Mouse (Mus musculus) cerebellum, adult 18-20 months (tissue): ENCODE measurements around the gene Ush2a.

Source experiments
- DNase-seq, 2 experiments: peaks; one replicate each; pipeline ENCODE4 v3.0.0; 2021

Gene Ush2a

GRCm38 (mm10) chr1:188910656-188911055 lies 648.8 kb downstream of the Ush2a start:
- DNase-seq = no peak

DNA sequence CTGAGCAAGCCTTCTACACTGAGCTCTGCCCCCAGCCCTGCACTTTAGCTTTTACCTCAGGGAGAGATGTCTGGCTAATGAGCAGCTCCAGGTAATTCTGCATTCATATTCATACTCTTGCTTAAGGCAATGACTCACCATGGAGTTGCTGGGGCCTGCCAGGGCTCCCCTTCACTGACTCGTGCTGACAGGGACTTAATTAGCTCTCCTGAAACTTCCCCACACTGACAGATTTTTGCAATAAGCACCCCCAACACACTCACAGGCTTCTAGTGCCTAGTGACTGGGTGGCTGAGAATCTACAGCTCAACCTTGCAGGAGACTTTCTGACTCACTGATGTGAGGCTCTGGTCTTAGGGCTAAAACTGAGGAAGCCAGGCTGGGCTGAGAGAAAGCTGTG lies 658.1 kb downstream of the Ush2a start:
- no peak for DNase-seq

GRCm38 (mm10) chr1:188937246-188937780 lies 675.5 kb downstream of the Ush2a start:
- no peak for DNase-seq

- DNase-seq = no peak
Observed at GRCm38 (mm10) chr1:188945326-188945725, 683.5 kb downstream of the Ush2a start.

DNA sequence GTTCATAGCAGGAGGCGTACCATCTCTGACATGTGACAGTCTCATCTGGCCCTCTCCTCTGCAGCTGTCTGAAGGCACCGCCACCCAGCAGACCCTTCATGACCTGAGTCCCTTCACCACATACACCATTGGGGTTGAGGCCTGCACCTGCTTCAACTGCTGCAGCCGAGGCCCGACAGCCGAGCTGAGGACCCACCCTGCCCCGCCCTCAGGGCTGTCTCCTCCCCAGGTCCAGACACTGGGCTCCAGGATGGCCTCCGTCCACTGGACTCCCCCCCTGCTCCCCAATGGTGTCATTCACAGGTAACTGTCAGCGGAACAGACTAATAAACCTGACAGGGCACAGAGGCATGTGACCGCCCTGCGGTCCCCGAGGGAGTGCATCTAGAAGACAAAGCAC lies 685.0 kb downstream of the Ush2a start:
- no peak for DNase-seq

DNA sequence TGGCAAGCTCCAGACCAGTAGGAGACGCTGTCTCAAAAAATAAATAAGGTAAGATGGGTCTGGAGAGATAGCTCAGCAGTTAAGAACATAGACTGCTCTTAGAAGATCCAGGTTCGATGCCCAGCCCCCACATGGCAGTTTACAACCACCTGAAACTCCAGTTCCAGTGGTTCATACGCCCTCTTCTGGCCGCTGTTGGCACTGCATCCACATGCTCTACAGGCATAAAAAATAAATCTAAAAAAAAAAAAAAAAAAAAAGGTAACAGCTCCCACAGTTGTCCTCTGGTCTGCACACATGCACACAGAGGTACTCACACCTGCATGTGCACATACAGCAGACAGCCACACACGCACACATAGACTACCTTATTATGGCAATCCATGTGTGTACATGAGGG lies 686.0 kb downstream of the Ush2a start:
- peak; percentile 4 to 12 for DNase-seq

DNA sequence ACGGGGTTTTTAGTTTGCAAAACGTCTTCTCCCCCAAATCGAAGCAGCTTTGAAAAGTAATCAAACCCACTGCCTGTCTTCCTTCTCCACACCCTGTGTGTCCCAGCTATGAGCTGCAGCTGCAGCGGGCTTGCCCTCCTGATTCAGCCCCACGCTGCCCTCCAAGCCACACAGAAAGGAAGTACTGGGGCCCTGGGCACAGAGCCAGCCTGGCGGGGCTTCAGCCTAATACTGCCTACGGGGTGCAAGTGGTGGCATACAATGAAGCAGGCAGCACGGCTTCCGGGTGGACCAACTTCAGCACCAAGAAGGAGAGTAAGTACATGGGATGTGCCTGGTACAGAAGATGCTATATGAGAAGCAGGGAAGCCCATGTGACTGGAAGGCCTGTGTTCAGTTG lies 686.5 kb downstream of the Ush2a start:
- DNase-seq = no peak

DNA sequence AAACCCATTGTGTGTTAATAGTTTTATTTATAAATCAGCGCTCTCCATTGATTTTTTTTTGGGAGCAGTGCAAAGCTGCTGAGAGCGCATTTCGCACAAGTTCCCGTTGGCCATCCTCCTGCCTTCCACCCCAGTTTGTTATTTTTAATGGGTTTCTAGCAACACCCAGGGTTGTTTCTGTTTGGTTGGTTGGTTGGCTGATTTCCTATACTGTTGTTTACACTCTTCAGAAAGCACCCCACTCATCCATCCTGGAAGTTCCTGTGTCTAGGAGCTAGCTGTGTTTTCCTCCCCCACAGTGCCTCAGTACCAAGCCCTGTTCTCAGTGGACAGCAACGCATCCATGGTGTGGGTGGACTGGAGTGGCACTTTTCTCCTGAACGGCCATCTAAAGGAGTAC lies 689.3 kb downstream of the Ush2a start:
- DNase-seq = no peak

GRCm38 (mm10) chr1:188952501-188952900 lies 690.7 kb downstream of the Ush2a start:
- DNase-seq = peak in 1 of 2 experiments; percentile 5

- no peak for DNase-seq
Observed at GRCm38 (mm10) chr1:188973078-188973477, 711.3 kb downstream of the Ush2a start.

GRCm38 (mm10) chr1:188973926-188974325 lies 712.1 kb downstream of the Ush2a start:
- DNase-seq = no peak

DNA sequence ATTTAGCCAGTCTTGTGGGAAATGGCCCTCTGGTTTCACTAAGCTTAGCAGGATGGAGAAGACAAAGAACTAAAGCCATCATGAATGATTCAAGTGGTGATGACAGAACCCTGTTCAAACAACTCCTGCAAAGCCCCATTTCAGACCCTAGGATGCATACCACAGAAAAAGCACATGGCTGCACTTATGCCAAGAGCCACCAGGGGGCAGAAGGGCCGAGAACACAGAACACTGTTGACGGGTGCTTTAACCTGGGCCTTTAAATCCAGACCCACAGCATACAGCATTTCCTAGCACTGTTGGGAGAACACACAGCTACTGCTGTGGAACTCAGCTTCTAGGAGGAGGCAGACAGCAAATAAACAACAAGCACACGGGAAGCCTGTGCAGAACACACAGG lies 718.2 kb downstream of the Ush2a start:
- peak; percentile 55 to 60 for DNase-seq

DNA sequence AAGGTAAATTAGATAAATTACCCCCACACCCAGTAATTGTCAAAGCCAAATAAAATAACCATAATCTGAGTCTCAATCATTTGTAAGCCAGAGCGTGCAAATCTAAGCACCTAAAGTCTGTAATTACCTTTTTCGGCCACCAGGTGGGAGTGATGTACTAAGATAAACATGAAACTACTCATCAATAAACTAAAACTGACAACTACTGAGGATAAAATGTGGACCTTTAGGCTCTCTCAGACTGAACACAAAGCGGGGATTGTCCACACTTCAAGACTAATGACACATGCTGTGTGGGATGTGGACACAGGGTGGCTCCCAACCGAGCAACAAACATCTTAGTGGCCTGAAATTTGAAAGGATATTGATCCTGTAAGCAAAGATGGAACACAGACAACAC lies 731.4 kb downstream of the Ush2a start:
- DNase-seq = peak; percentile 40 to 48

DNA sequence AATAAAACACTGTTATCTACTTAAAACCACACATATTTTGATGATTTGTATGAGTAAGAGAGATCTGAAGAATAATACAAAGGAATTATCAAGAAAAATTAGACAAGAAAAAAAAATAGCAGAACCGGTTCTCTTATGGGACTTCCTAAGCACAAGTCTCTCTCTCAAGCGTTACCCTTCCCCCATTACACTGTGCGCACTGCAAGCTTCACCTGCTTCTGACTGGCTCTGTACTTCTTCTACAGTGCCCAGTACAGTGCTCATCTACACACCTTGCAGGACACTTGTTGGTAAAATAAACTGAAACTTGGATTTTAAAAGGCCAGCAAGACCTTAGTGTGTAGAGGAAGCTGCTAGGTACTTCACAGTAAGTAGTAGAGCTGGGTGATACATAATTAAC lies 736.1 kb downstream of the Ush2a start:
- no peak for DNase-seq

DNA sequence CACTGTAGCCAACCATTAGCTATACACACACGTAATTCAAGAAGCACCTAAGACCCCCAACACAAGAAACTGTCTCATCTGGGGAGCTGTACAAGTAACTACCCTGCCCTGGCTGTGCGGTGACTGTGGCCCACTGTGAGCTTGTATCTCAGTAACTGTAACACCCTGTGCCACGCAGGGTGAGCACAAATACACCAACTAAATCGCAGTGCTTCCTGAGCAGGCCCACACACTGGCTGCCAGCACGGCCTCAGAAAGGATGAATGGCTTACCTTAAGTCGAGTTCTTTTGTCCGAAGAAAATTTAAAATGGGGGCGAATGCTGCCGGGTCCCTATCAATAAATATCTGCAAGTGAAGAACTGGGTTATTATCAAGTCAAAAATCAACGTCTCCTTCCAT lies 738.2 kb downstream of the Ush2a start:
- no peak for DNase-seq

DNA sequence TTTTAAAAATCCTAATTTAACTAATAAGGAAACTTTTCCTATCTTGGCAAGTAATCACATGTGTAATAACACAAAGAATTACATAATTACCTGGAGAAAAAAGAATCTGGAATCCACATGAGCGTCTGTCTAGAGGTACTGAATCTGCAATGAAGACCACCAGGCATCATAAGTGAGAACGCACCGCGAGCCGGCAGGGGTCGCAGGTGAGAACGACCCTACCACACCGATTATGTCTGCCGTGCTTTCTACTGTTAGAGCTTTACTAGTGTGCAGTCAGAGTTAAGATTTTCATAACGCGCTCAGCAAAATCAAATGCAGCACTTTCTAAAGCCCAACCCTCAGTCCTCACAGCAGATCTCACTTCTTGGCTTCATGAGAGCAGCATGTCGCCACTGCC lies 740.0 kb downstream of the Ush2a start:
- no peak for DNase-seq

GRCm38 (mm10) chr1:189004774-189005173 lies 743.0 kb downstream of the Ush2a start:
- DNase-seq = no peak

- DNase-seq = no peak
Observed at GRCm38 (mm10) chr1:189006267-189006666, 744.4 kb downstream of the Ush2a start.

DNA sequence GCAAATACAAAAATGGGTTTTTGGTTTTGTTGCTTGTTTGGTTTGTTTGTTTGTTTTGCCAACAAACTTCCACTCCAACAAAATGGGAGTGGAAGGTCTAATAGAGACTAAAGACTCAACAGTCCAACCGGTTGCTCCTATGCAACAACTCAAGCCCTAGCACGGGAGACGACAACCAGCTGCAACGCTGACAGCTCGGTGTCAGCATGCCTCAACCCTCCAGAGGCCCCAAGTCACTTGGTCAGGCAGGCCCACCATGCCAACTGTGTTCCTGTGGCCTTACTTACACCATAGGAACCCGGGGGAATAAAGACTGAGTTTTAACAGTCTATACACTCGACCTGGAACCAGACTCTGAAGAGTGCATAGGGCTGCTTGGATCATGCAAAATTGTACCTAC lies 745.0 kb downstream of the Ush2a start:
- DNase-seq = peak in 1 of 2 experiments; percentile 20

- peak; percentile 96 to 99 for DNase-seq
Observed at GRCm38 (mm10) chr1:189007239-189007979, 745.6 kb downstream of the Ush2a start, which contains the start of gene Kctd3. TSS of gene Kctd3 (minus strand) at chr1:189007841.

GRCm38 (mm10) chr1:189007980-189008324 lies 746.1 kb downstream of the Ush2a start:
- DNase-seq = no peak

DNA sequence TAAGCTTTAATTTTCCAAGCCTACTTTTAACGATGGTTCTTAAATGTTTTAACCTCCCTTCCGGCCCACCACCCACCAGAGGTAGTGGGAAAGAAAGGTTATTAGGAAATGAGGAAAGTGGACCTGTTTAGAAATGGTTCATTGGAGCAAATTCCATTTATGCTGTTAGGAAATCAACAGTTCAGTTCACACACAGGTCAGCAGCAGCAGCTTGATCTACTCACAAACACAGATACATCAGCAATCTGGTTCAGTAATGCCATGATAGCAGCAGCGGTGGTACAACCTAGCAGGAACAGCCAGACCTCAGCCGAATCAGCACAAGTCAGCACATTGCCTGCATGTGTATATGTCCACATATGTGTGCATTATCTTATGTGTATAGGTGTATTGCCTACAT lies 748.8 kb downstream of the Ush2a start:
- DNase-seq = no peak

- DNase-seq = no peak
Observed at GRCm38 (mm10) chr1:189012846-189013586, 751.2 kb downstream of the Ush2a start.

DNA sequence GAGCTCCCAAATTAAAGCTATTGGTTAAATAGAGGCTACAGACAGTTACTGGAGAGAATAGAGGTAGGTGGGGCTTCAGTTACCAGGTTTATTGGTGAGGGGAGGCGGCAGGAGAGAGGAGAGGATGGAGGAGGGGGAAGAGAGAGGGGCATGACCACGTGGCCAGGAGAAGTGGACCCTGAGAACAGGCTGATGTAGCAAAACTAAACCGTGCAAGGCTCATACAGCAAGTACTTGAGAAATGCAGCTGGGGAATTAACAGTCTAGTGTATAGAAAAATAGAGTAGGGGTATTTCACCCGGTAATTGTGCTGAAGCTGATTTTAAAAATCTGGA lies 751.7 kb downstream of the Ush2a start:
- DNase-seq = no peak
